Mouse (Mus musculus) forebrain, embryonic 11.5 days (tissue): ENCODE data around the gene Vipr2. TPM values are rescaled to one million over a fixed set of nuclear protein-coding genes. Genes with fewer than 3 reads are reported as not detected.

Experiments used
- ATAC-seq: fragments of 200-750 bp; cut with Nextera tagmentation; replicated peaks from 2 replicates; pipeline ENCODE4 v1.8.0; 2017; ENCODE audit warnings: moderate TSS enrichment; ENCODE audit not compliant: low FRiP score
- DNase-seq: peaks from one replicate; pipeline ENCODE4 v3.0.0-alpha.2; 2017; ENCODE audit warnings: low spot score
- H3K27ac ChIP-seq: fragments of 300-500 bp; sonication (generic); 2 replicates; pipeline ENCODE4 v1.5.1; 2014; ENCODE audit warnings: low read depth, low read length
- H3K27me3 ChIP-seq: fragments of 300-500 bp; sonication (generic); 2 replicates; pipeline ENCODE4 v1.6.1; 2014; ENCODE audit warnings: mild to moderate bottlenecking, low read length, mixed read lengths; ENCODE audit not compliant: control insufficient read depth, insufficient read depth
- H3K36me3 ChIP-seq: fragments of 300-500 bp; sonication (generic); 2 replicates; pipeline ENCODE4 v1.6.1; 2014; ENCODE audit warnings: mild to moderate bottlenecking, low read length, moderate library complexity, mixed read lengths; ENCODE audit not compliant: control insufficient read depth, insufficient read depth
- H3K4me1 ChIP-seq: fragments of 300-500 bp; sonication (generic); replicated peaks from 2 replicates; pipeline ENCODE4 v1.6.1; 2014; ENCODE audit warnings: low read length, mixed read lengths; ENCODE audit not compliant: control insufficient read depth, insufficient read depth
- H3K4me2 ChIP-seq: fragments of 300-500 bp; sonication (generic); 2 replicates; pipeline ENCODE4 v1.6.1; 2014; ENCODE audit warnings: low read depth, mild to moderate bottlenecking, low read length, moderate library complexity, mixed read lengths; ENCODE audit not compliant: severe bottlenecking
- H3K4me3 ChIP-seq: fragments of 300-500 bp; sonication (generic); 2 replicates; pipeline ENCODE4 v1.5.1; 2014; ENCODE audit warnings: low read depth, low read length
- H3K9ac ChIP-seq: fragments of 300-500 bp; sonication (generic); 2 replicates; pipeline ENCODE4 v1.6.1; 2014; ENCODE audit warnings: low read length
- H3K9me3 ChIP-seq: fragments of 300-500 bp; sonication (generic); 2 replicates; pipeline ENCODE4 v1.6.1; 2016; ENCODE audit warnings: low read length, mixed read lengths; ENCODE audit not compliant: control insufficient read depth
- WGBS: fragments of 180-500 bp; shearing (Covaris S2); extraction: QIAGEN DNeasy Blood & Tissue Kit; methylation state at CpG from one replicate; pipeline ENCODE4 v1.1.7; 2014; 5-methylcytosine and 5-hydroxymethylcytosine counted together
- polyA plus RNA-seq: library from polyadenylated mRNA; unstranded; fragments of >200 nt; fragmentation: Nextera tagmentation; extraction: Ambion mirVana; gene quantifications from 2 replicates; pipeline ENCODE4 v1.2.1, GENCODE M21; 2014

Gene Vipr2
- polyA plus RNA-seq, 1 experiment from 2014 or later, result 4.1 TPM

DNA sequence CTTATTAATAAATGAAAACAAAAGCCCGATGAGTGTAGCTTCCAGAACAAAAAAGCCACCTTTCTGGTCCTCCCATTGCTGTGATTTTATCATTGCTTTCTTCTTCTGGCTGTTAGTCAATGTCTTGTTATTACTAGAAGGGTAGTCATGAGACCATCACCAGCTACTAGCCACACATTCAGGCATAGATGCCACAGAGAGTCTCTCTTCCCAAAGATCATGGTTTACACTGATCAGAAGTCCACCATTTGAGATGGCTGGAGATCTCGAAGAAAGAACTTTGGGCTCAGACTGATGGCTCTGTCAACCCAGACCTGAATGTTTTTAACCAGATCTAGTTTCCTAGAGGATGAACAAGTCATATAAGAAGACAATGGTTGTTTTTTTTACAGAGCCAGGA is 38.3 kb downstream of the Vipr2 start:
- Histone ChIP-seq H3K4me3 (no peak overlapping the region), H3K27ac (no peak overlapping the region), H3K9ac (no peak overlapping the region), H3K9me3 (no peaks in the 10 kb centered on the region), H3K4me1 (no peaks in the 10 kb centered on the region), H3K36me3 (no peaks in the 10 kb centered on the region), H3K27me3 (no peaks in the 10 kb centered on the region), H3K4me2 (no peak overlapping the region)
- WGBS, result 86% methylated on average over 2 of the region's 2 CpGs
- ATAC-seq (no peak), DNase-seq (no peak)

- no peaks in the 10 kb centered on the region for H3K27me3 ChIP-seq
- no peaks in the 10 kb centered on the region for H3K9me3 ChIP-seq
- no peak overlapping the region for H3K4me3 ChIP-seq
- H3K36me3 ChIP-seq, result no peaks in the 10 kb centered on the region
- ATAC-seq (no peak), DNase-seq (no peak)
- WGBS, result 87% methylated on average over 5 of the region's 5 CpGs
- H3K9ac ChIP-seq, result no peak overlapping the region
- no peak overlapping the region for H3K27ac ChIP-seq
- H3K4me2 ChIP-seq, result no peak overlapping the region
- H3K4me1 ChIP-seq, result no peaks in the 10 kb centered on the region
These were observed 38.9 kb downstream of the Vipr2 start for GRCm38 (mm10) chr12:116116455-116116854.

DNA sequence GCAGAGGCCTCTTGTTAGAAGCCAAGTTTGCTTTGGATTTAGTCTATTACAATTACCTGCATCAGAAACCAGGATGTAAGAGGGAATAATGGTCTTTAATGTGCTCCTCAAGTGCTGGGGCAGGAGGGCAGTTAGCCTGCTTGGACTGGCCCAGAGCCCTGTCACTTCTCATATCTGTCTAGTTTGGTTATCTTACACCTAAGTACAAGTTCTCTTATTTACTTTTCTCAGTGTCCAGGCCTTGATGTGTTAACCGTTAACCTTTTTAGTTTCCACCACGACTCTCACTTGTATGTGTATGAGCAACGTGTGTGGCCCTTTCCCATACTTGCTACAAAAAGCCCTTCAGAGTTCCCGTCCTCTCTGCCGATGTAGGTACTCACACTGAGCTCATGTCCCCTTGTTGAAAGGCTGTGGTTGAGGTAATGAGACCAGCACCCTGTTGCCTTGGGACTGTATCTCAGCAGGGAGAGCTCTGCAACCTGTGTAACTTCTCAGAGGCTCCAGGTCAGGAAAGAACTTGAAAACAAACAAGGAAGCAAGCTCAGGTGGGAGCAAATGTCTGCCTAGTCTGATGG is 39.9 kb downstream of the Vipr2 start:
- Histone ChIP-seq H3K4me1 (no peaks in the 10 kb centered on the region), H3K4me3 (no peak overlapping the region), H3K27me3 (no peaks in the 10 kb centered on the region), H3K27ac (no peak overlapping the region), H3K9me3 (no peaks in the 10 kb centered on the region), H3K9ac (no peak overlapping the region), H3K4me2 (no peak overlapping the region), H3K36me3 (no peaks in the 10 kb centered on the region)
- no peak for DNase-seq
- 80% methylated on average over 5 of the region's 5 CpGs for WGBS
- ATAC-seq, result no peak

DNA sequence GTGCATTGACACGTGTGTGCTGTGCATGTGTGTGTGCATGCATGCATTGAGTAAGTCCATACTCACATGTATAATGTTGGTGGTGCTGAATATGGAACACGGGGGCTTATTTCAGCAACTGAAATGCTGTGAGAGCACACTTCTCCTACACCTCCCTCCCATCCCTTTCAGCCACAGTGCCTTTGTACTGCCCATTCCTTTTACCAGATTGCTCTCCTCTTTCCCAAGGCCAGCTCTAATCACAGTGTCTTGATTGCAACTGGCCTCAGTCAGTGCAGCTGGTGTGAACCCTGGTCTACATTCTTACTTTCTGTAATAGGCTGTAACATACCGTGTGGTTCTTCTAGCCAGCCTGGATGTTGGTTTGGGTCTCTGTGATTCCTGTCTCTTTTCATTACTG is 41.5 kb downstream of the Vipr2 start:
- Histone ChIP-seq H3K36me3 (no peaks in the 10 kb centered on the region), H3K4me2 (no peak overlapping the region), H3K27ac (no peak overlapping the region), H3K9ac (no peak overlapping the region), H3K4me1 (no peaks in the 10 kb centered on the region), H3K27me3 (no peaks in the 10 kb centered on the region), H3K9me3 (no peaks in the 10 kb centered on the region), H3K4me3 (no peak overlapping the region)
- DNase-seq (no peak), ATAC-seq (no peak)
- 82% methylated on average over 3 of the region's 3 CpGs for WGBS

DNA sequence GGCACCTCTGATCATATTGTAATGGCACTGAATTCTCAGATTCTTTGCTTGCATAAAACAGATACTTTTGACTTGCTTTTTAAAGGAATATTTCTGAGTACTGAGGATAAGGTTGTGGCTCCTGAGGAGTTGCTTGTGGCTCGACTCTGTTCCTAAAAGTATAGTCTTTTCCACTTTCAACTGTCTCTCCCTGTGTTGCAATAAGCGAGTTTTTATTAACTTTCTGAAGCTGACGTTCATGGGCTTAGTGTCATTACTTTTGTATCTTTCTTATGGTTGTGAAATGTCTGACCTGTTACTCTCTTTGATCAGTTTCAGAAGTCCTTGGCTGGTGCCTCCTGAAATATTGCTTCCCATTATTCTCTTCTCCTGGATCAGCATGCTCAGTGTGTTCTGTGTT is 46.3 kb downstream of the Vipr2 start:
- Histone ChIP-seq H3K4me2 (no peak overlapping the region), H3K4me1 (no peaks in the 10 kb centered on the region), H3K27ac (no peak overlapping the region), H3K9me3 (no peaks in the 10 kb centered on the region), H3K9ac (no peak overlapping the region), H3K27me3 (no peaks in the 10 kb centered on the region), H3K36me3 (no peaks in the 10 kb centered on the region), H3K4me3 (no peak overlapping the region)
- ATAC-seq (no peak), DNase-seq (no peak)
- WGBS, result 92% methylated on average over 3 of the region's 3 CpGs

DNA sequence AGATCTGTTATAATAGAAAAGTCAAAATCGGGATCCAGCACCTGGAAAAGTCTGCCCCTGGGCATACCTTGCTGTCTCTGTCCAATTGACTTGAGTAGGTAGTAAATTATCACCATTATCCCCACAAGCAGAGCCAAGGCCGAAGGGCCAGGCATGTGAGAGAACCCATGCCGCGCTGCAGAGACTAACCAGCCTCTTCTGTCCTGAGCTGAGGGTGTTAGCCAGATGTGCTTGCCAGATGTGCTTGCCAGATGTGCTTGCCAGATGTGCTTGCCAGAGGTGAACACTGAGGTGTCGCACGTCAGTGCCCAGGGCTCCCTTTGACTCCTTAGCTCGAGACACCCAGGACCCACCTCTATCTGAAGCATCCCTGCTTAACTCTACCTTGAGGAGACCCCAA is 53.4 kb downstream of the Vipr2 start:
- WGBS, result 90% methylated on average over 7 of the region's 7 CpGs
- Histone ChIP-seq H3K9ac (no peak overlapping the region), H3K27ac (no peak overlapping the region), H3K27me3 (no peaks in the 10 kb centered on the region), H3K36me3 (no peaks in the 10 kb centered on the region), H3K4me1 (no peaks in the 10 kb centered on the region), H3K4me2 (no peak overlapping the region), H3K4me3 (no peak overlapping the region), H3K9me3 (no peaks in the 10 kb centered on the region)
- no peak for DNase-seq
- ATAC-seq, result no peak

DNA sequence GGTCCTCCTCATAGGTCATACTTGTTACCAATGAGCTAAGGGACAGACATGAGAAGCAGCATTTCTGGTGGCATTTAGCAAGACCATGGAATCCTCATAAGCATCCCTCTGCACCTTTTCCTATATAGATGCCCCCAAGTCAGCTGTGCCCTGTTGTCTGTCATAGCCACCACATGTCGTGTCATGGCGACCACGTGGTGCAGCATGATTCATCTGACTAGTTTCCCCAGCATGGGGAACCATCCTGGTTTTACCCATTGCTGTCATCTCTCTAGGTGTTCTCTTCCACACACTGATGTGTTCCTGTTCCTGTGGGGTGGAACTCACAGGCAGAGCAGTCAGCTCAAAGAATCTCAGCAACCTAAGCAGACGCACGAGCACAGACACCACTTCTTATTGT is 55.4 kb downstream of the Vipr2 start:
- no peak for ATAC-seq
- no peaks in the 10 kb centered on the region for H3K36me3 ChIP-seq
- 85% methylated on average over 5 of the region's 5 CpGs for WGBS

DNA sequence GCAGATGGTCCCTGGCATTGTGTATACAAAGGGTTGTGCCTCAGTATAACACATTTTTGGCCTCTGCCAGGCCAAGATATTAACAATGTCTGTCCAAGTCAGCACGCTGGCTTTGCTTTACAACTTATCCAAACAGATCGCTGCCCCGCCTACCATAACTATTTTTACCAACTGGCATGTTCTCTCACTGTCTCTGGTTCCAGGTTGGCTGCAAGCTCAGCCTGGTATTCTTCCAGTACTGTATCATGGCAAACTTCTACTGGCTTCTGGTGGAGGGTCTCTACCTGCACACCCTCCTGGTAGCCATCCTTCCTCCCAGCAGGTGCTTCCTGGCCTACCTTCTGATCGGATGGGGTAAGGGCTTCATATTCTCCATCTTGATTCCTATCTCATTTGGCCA is 58.4 kb downstream of the Vipr2 start:
- WGBS, result 93% methylated on average over 4 of the region's 4 CpGs
- H3K27ac ChIP-seq, result no peak overlapping the region
- no peak for ATAC-seq

More for the DNA sequence above, 55.4 kb downstream of the Vipr2 start:
- DNase-seq, result no peak
- Histone ChIP-seq H3K9me3 (no peaks in the 10 kb centered on the region), H3K4me1 (no peaks in the 10 kb centered on the region), H3K9ac (no peak overlapping the region), H3K4me3 (no peak overlapping the region), H3K4me2 (no peak overlapping the region), H3K27me3 (no peaks in the 10 kb centered on the region), H3K27ac (no peak overlapping the region)

DNA sequence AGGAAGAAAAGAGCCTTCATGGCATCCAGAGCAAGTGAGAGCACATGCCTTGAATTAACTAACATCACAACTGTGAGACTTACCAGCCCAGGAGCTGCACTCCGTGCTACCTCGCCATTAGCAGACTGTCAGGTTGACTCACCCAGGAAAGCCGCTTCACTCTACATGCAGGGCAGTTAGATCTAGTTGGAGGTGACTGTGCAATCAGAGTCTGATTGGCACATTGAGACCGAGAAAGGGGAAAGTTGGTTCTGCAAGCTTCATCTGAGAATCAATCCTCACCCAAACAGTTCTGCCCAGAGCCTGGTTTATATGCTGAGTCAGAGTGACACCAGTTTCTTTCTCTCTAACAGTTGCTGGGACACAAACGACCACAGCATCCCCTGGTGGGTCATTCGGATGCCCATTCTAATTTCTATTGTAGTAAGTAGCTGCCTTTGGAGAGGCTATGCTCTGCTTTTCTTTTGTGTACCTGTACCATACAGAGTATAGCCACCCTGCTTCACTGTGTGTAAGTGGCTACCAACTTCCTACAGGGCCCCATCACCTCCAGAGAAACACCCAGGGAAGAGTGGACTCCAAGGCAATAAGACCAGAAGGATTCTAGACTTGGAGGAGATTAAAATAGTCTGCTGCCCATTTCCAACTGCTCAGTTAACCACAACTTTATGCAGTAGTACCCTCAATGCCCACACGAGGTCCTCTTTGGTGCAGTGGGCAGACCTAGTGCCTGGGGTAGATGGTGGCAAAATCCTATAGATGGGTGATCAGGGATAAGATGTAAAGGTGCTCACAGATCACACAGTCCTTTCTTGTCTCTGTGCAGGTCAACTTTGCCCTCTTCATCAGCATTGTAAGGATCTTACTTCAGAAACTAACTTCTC is 61.0 kb downstream of the Vipr2 start:
- H3K27me3 ChIP-seq, result no peaks in the 10 kb centered on the region
- no peak for DNase-seq
- no peaks in the 10 kb centered on the region for H3K36me3 ChIP-seq
- no peak overlapping the region for H3K4me2 ChIP-seq
- H3K9ac ChIP-seq, result no peak overlapping the region
- ATAC-seq, result no peak
- WGBS, result 67% methylated on average over 7 of the region's 7 CpGs
- H3K4me3 ChIP-seq, result no peak overlapping the region
- H3K9me3 ChIP-seq, result no peaks in the 10 kb centered on the region
- no peaks in the 10 kb centered on the region for H3K4me1 ChIP-seq
- no peak overlapping the region for H3K27ac ChIP-seq

More for the DNA sequence above, 58.4 kb downstream of the Vipr2 start:
- no peak for DNase-seq
- Histone ChIP-seq H3K27me3 (no peaks in the 10 kb centered on the region), H3K4me2 (no peak overlapping the region), H3K4me1 (no peaks in the 10 kb centered on the region), H3K4me3 (no peak overlapping the region), H3K36me3 (no peaks in the 10 kb centered on the region), H3K9ac (no peak overlapping the region), H3K9me3 (no peaks in the 10 kb centered on the region)
